Mouse (Mus musculus) 3134 (cell line): ENCODE data around the gene Hirip3.
A peak's percentile ranks its signal among the peaks of the same experiment; 100 is the strongest.

Source experiments
- DNase-seq: peaks from one replicate; pipeline ENCODE4 v3.0.0-alpha.2; 2011; ENCODE audit warnings: low spot score; ENCODE audit not compliant: insufficient read length; ENCODE audit errors: extremely low read depth

Hirip3 gene

DNA sequence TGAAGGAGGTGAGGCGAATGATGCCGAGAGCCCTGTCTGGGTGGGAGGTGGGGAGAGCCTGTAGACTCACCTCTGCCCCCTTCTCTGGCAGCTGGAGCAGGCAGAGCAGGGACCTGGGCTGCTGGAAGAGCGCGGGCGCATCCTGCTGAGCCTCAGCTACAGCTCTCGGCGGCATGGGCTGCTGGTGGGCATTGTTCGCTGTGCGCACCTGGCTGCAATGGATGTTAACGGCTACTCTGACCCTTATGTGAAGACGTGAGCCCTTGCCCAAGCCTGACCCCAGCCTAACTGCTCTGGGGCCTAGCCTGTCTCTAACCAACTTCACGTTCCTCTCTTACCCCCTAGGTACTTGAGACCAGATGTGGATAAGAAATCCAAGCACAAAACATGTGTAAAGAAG is 10.6 kb upstream of the Hirip3 start:
- DNase-seq = no peak

DNA sequence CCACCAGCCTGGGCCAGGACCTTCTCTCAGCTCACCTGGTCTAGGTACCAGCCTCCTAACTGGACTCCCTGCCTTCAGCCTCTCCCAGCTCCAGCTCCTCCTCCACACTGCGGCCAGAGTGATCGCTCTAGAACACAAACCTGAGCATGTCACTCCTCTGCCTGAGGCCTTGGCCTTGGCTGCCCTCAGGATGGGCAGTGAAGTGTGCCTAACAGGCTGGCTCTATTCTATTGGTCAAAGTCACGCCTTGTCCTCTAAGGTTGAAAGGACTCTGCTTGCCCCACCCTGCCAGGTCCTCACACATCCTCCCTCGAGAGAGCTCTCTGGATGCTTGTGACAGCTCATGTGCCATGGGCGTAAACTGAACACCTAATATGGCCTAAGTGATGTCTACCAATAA is 8.3 kb upstream of the Hirip3 start:
- DNase-seq = no peak

DNA sequence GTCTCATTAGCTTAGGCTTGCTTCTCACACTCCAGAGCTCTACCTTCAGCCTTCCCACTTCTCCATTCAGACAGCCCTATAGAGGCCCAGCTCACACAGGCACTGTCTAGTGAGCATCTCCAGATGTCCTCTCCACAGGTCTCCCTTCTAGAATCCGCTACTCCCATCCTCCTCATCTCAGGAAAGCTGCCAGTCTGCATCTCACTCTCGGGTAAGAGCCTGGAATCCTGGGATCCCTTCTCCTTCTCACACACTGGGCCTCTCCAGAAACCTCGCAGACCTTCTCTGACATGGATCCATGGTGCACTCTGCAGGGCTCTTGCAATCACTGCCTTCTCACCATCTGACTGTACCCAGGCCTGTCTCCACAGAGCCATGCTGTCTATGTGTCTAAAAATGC is 6.1 kb upstream of the Hirip3 start:
- no peak for DNase-seq

DNA sequence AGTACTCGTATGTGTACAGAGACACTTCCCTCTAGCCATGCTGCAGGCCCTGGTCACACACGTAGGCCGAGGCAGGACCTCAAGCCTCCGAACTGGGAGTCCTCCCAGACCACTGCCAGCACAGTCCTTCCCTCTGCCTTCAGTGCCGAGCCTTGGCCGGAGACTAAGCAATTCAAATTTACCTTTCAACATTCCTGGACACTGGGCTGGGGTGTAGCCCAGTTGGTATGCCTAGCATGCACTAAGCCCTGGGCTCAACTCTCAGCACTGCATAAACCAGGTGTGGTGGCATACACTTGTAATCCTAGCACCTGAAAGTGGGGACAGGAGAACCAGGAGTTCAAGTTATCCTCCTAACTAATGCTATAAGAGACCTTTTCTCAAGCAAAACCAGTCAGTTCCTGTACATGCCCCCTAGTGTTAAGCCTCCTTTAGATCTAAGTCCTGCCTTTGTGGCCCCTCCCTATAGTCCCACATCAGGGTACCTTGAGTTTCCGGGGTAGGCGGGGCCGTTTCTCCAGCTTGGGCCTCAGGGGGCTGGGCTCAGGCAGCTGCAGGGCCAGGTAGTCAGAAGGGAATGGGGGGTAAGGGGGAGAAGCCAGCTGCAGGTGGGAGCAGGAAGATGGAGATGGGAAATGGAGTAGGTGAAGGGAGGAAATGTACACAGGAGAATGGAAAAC is 4.9 kb upstream of the Hirip3 start:
- DNase-seq = no peak

DNA sequence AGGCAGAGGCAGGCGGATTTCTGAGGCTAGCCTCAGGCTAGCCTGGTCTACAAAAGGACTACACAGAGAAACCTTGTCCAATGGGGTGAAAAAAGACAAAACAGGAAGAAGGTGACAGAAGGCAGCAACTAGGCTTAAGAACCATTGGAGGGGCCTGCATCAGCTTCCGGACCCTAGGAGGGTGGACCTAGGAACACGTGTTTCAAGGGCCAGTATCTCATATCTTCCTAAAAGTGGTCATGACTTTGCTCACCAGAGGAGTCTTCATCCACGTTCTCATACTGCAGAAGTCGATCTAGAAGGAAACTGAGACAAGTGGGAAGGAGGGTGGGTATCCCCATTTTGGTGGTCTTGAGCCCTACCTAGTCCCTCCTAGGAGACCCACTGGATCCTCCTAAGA is 785 bp upstream of the Hirip3 start:
- no peak for DNase-seq

DNA sequence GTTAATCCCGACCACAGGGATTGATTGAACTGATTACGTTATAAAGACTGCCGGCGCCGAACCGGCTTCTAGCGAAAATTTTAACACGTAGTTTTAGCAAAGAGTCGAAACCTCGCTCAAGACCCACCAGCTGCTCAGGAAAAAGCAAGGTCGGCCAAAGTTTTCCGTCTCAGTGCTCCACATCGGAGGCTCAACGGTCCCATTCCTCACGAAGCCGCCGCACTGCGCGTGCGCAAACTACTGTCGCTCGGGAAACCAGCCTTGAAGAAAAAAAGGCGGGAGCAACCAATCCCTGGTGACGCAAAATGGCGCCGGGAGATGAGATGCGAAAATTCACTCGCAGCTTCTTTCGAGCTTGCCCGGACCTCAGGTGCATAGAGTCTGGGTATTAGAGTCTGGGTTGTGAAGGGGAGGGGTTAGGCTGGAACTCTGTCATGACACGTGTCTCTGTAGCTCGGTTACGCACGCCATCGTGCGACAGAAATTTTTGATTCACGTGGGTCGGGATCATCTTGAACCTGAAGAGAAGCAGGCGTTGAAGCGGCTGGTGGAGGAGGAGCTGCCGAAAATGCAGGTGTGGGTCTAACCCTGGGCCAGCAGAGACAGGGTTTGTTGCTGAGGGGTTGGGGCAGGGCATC is 494 bp downstream of the Hirip3 start, which contains the start of gene Ino80e:
Gene Ino80e (minus strand): TSS at position 231 of the 638 bp plus-strand sequence.
- peak; percentile 82 for DNase-seq

DNA sequence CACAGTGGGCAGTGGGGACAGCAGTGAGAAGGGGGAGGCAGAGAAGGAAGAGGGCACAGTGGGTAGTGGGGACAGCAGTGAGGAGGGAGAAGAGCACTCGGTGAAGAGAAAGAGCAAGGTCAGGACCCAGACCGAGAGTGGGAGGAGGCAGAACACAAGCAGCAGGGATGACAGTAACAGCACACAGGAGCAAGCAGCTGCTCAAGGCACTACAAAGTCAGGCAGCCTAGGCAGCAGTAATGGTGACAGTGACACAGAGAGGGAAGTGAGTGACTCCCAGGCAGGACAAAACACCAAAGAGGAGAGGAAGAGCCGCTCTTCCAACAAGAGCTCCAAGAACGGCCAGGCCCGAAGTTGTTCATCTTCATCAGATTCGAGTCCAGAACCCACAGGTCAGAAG is 2.0 kb downstream of the Hirip3 start:
- DNase-seq = no peak

DNA sequence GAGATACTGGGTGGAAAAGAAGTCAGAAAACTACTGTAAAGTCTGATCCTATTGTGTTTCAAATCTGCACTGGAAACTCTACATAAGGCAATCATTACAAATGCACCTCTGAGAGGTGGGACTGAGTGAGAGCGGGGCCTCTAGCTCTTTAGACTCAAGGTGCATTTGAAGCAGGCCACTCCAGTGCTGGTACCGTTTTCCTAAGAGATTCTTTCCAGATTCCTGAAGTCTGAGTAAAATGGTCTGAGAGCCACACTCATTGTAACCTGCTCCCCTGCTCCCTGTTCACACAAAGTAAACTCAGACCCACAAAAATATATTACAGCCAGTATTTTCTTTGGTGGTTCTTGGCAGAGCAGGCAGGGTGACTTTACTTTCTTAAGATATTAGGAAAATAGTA is 5.8 kb downstream of the Hirip3 start:
- no peak for DNase-seq

DNA sequence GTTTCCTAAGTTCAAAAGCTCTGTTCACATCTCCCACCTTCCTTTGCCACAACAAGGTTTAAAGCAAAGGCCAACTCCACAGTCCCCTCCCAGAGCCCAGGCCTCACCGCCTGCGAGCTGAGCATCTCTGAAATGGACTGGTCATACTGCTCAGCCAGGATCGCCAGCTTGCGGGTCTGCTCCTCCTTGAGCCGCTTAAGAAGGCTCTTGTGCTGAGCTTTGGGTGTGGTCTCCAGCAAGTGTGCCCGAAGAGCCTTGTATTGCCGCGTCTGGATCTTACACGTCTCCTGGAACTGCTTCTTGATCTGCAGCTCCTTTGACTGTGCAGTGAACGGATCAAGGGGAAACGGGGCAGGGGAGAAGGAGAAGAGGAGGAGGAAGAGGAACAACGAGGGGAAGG is 6.2 kb downstream of the Hirip3 start:
- no peak for DNase-seq

DNA sequence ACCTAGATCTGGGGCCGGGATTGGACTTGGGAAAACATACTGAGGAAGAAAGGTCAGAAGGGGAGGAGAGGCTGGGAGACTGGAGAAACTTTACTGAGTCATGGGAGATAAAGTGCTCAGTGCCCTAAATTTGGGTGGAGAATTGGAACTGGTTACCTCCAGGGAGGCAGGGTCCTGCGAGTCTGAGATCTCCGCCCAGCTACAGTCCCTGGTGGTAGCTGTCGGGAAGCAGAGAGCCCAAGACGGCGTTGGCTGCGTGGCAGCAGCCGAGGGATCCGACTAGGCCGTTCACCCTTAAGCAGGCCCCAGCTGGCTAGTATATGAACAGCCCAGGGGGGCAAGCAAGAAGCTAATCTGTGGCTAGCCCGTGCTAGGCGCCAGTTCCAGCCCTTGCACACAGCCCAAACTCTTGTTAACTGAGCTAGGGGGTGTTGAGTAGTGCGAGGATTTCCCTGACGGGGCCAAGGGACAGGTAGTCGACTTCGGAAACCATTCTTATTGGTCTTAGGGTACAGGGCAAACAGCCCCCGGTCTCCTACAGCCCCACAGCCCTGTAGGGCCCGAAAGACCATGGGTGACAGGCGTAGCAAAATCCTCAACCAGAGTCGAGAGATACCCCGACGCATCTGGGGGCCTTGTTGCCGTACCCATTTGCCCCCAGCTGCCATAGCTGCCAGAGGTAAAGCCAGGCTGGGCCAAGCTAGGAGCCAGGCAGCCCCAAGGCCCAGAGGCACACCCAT is 8.2 kb downstream of the Hirip3 start:
- DNase-seq = no peak

DNA sequence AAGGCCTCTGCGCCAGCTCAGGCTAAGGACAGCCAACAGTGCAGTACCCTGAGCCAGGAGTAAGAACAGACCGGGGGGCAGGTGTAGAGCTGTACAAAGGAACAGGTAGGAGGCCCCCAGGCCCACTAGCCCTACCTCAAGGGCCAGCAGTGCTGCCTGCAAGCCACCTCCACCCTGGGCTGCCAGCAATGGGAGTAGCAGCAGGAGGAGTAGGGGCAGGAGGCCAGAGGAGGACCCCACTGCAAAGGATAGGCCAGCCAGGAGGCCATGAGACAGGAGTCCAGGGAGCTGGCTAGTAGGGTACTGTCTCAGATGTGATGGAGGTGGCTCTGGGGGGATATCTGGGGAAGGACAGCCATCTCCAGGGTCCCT is 8.7 kb downstream of the Hirip3 start:
- no peak for DNase-seq

DNA sequence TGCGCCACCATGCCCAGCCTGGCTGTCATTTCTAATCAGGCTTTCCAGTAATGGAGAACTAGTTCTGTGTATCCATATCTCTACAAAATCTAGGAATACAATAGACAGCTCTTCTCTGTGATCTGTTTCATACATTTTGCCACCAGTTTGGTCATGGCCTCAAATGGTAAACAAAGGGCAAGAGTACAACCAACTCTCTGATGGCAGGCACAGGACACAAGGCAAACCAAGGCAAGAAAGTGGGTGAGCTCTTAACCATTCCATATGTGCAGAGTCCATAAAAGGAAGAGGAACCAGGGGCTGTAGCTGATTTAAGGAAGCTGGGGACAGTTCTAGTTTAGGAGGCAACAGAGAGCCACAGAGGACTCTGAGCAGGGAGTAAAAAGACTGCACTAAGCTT is 15.5 kb downstream of the Hirip3 start:
- no peak for DNase-seq

DNA sequence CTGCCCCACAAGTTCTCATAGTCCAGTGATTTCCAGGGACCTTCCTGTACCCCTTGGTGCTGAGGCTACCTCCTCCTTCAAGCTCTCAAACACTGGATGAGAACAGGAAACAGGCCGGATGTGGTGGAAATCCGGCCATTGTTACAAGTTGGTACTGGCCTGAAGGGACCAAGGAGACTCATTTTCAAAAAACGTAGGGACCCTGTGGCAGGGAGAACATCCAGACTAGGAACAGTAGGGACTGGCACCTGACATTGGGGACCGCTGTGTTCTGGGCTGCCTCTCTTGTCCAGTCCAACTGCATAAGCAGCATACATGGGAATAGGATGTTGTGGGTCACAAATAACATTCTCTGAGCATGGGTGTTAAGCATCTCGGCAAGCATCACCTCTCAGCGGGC is 19.3 kb downstream of the Hirip3 start:
- no peak for DNase-seq

DNA sequence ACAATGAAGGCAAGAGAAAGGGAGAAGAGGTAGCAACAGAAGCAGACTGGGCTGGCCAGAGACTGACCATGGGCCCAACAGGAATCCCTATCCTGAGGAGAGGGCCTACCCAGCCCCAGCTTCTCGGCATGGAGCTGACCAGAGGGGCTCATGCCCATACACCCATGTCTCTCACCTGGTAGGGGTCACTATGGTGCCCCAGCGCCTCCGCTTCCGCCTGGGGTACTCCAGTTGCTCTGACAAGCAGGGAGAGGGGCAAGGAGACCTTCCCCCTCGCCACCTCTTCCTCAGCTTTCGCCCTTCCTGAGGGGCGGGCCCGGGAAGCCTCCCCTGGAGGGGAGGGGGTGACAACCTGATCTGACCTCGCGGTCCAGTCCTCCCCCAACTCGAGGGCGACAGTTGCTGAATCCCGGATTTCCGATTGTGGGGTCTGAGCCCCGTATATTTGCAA is 22.0 kb downstream of the Hirip3 start:
- DNase-seq = no peak

DNA sequence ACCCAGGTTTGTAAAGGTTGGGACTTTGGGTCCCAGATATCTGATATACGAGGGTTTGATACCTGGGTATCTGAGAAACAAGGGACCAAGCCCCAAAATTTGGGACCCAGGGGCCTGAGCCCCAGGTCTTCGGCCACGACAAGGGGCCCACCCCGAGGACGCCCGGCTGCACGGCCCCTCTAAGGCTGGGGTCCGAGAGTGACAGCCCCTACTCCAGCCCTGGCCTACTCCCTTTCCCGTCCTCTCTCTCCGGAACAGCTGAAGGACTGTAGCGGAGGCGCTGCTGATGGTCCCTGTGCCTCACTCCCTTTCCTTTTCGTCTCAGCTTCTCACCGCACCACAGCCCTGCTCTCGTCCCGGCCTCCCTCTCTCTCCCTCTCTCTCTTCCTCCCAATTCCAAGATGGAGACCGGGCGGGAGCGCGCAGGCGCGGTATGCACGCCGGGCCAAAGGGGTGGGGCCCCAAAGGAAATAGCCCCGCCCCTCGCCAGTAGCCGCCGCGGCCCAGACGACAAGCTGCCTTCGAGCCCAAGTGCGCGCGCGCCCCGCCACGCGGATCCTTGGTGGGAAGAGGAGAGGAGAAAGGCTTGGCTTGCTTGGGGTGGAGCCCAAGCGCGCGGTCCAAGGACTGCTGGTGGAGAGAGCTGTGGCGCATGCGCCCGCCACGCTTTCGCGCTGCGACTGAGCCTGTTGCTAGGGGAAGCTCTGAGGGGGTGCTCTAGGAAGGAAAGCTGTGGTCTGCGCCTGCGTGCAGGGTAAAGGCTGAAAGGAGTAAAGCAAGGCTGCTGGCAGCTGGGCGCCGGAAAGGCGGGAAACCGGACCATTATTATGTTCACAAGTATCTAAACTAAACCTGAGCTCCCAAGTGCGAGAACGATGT is 22.8 kb downstream of the Hirip3 start, which contains the start of gene Taok2:
Gene Taok2 (minus strand): TSS at position 418 of the 879 bp plus-strand sequence.
- peak; percentile 98 for DNase-seq

DNA sequence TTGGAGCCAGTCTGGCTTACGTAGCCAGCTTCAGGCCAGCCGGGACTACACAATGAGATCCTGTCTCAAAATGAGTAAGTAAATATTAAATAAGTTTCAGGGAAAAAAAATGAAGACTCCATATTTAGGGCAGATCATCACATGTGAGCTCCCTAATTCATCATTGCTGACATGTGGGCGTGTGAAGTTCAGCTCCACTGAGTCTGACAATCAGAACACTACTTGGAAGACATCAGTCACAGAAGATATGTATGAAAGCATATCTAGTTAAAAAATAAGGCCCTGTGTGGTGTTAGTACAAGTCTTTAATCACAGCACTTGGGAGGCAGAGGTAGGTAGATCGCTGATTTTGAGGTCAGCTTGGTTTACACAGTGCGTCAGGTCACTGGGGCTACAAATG is 25.5 kb downstream of the Hirip3 start:
- no peak for DNase-seq

DNA sequence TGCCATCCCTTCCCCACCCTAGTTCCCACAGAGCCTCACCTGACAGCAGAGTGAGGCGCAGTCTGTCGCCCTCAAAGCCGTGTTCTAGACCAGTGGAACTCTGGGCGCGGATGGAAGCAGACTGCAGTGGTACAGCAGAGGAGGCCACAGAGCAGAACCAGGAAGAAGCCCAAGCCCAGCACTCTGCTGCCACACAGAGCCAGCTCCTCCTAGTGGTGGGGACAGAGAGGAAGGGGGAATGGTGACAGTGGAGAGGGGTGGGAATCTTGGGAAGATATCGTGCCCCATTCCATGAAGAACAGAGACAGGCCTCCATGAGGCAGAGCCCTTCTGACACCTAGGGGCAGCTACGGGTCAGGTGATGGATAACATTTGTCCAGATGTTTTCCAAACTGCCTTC is 27.1 kb downstream of the Hirip3 start:
- DNase-seq = no peak

DNA sequence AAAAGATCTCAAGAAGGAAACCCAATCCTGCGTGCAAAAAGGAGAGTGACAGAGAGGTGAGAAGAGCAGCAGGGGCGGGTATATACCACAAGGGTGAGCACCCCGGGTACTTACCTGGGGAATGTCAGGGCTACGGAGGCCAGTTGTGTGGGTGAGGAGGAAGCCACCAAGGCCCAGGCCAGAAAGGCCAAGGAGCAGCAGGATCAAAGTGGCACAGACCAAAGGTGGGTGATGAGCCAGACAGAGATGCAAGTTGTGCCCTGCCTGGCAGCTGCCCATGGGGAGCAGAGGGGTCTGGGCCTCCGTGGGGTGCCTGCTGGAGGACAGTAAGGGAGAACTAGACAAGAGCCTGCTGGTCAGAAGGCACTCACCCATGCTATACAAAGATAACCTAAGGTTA is 35.1 kb downstream of the Hirip3 start:
- no peak for DNase-seq

DNA sequence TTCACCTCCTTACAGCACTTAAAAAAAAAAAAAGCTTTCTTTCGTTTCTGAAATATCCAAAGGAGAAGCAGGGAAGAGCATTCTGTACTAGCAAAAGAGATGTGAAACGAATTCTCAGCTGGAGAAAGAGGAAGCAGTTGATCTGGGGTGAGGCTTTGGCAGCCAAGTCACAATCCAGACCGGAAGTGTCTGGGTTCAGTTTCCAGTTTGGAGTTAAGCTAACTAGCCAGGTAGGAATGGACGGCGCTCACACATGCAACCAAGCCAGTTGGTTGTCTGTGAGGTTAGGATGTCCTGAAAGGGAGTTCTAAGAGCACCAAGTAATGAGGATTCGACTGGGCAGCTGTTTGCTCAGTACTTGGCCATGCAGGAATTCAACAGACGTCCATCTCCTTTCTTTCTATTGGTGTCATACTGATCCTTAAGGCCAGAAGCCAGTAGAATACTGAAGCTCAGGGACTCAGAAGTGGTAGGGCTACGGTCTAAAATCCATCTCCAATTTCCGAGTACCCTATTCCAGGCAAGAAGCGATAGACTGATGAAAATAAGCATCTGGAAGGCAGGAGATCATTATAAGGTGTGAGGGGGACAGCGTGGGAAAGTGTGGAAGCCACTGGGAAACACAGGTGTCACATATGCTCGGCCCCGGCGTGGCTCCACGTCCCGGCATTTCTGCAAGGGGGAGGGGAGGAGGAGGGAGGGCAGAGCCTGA is 35.8 kb downstream of the Hirip3 start:
- no peak for DNase-seq
